Comparison of ENCODE assay signal across 17 mouse cellular contexts in genomic region chr11:32244617-32245016, GRCm38 (mm10). TPM values are rescaled to one million over a fixed set of nuclear protein-coding genes. Genes with fewer than 3 reads are reported as not detected.
DNase-seq lines count a peak whose midpoint lies in the region; ATAC-seq and TF ChIP-seq lines count a peak whose summit lies in the region.
"Had no signal": no experiment of that assay in that cellular context is flagged by ENCODE, and none has a peak within 500 bp of the region (broad histone marks: within the 10 kb centered on the region; RNA-seq: fewer than 3 reads in every experiment).

No protein-coding gene starts in this region.

- no peaks in the 10 kb centered on the region for H3K27me3 ChIP-seq in heart, embryonic 11.5 days (ENCODE audit: control insufficient read depth, insufficient read depth, low read length)
- H3K27me3 ChIP-seq in kidney, postnatal 0 days (ENCODE audit: insufficient read depth, low read length) = no peaks in the 10 kb centered on the region
- H3K27me3 ChIP-seq in stomach, embryonic 16.5 days (ENCODE audit: control insufficient read depth, insufficient read depth, low read length) = no peaks in the 10 kb centered on the region
- H3K27me3 ChIP-seq in stomach, postnatal 0 days (ENCODE audit: control insufficient read depth, insufficient read depth, low read length) = no peaks in the 10 kb centered on the region
- H3K27me3 ChIP-seq in liver, postnatal 0 days (ENCODE audit: insufficient read depth, low read length) = no peaks in the 10 kb centered on the region
- H3K27me3 ChIP-seq: forebrain, embryonic 12.5 days; hindbrain, embryonic 13.5 days had no signal

- H3K27ac ChIP-seq in heart, embryonic 11.5 days (ENCODE audit: low read depth, low read length) = peak overlapping the region; percentile 93
- H3K27ac ChIP-seq in kidney, postnatal 0 days = peak overlapping the region; percentile 77
- H3K27ac ChIP-seq in stomach, embryonic 16.5 days (ENCODE audit: low read length) = peak overlapping the region; percentile 60
- no peak overlapping the region for H3K27ac ChIP-seq in stomach, postnatal 0 days (replicated peaks)
- peak overlapping the region; percentile 94 for H3K27ac ChIP-seq in liver, postnatal 0 days (ENCODE audit: low read depth)
- H3K27ac ChIP-seq: forebrain, embryonic 12.5 days; hindbrain, embryonic 13.5 days; limb, embryonic 10.5 days had no signal

- no peaks in the 10 kb centered on the region for H3K9me3 ChIP-seq in heart, embryonic 11.5 days (replicated peaks; ENCODE audit: control insufficient read depth, low read length)
- no peaks in the 10 kb centered on the region for H3K9me3 ChIP-seq in kidney, postnatal 0 days (replicated peaks; ENCODE audit: low read length)
- H3K9me3 ChIP-seq in stomach, embryonic 16.5 days (replicated peaks; ENCODE audit: control insufficient read depth, low read length) = no peaks in the 10 kb centered on the region
- no peaks in the 10 kb centered on the region for H3K9me3 ChIP-seq in stomach, postnatal 0 days (ENCODE audit: control insufficient read depth, low read length)
- no peaks in the 10 kb centered on the region for H3K9me3 ChIP-seq in liver, postnatal 0 days (ENCODE audit: low read length)
- H3K9me3 ChIP-seq: forebrain, embryonic 12.5 days; hindbrain, embryonic 13.5 days; limb, embryonic 10.5 days had no signal

- no peak for ATAC-seq in heart, embryonic 11.5 days (replicated peaks; ENCODE audit: insufficient number of reproducible peaks, low FRiP score, low TSS enrichment)
- no peak for ATAC-seq in kidney, postnatal 0 days (replicated peaks; ENCODE audit: low FRiP score, low read depth)
- no peak for ATAC-seq in stomach, embryonic 16.5 days (ENCODE audit: insufficient read depth, low FRiP score)
- ATAC-seq in stomach, postnatal 0 days (ENCODE audit: low FRiP score, low TSS enrichment) = no peak
- no peak for ATAC-seq in liver, postnatal 0 days

- intact Hi-C loops in heart, postnatal 10 days (cut with DNase I) = loop anchor here (5.0 kb wide), 2 partner anchors 37 to 43 kb away; partner anchors contain the start of genes Hbq1b and Snrnp25

- no peak for TF ChIP-seq EP300 in stomach, postnatal 0 days (optimal IDR thresholded peaks at IDR 0.05)
- no peak for TF ChIP-seq EP300 in liver, postnatal 0 days (IDR thresholded peaks at IDR 0.05; ENCODE audit: low read depth)

- H3K4me1 ChIP-seq in heart, embryonic 11.5 days (ENCODE audit: control insufficient read depth, insufficient read depth, low read length) = peaks cover 10% of the 10 kb centered on the region
- peaks cover 12% of the 10 kb centered on the region for H3K4me1 ChIP-seq in kidney, postnatal 0 days (replicated peaks; ENCODE audit: insufficient read depth, low read length)
- peaks cover 8% of the 10 kb centered on the region; the same call in 1 of the 2 replicates for H3K4me1 ChIP-seq in stomach, embryonic 16.5 days (ENCODE audit: control insufficient read depth, insufficient read depth, low read length)
- H3K4me1 ChIP-seq in stomach, postnatal 0 days (replicated peaks; ENCODE audit: control insufficient read depth, insufficient read depth) = no peaks in the 10 kb centered on the region
- H3K4me1 ChIP-seq in liver, postnatal 0 days (ENCODE audit: insufficient read depth) = peaks cover 45% of the 10 kb centered on the region
- H3K4me1 ChIP-seq: forebrain, embryonic 12.5 days; hindbrain, embryonic 13.5 days; limb, embryonic 10.5 days had no signal

- H3K9ac ChIP-seq in heart, embryonic 11.5 days (ENCODE audit: low read depth, low read length) = peak overlapping the region; percentile 56; the same call in 1 of the 2 replicates
- no peak overlapping the region for H3K9ac ChIP-seq in kidney, postnatal 0 days (ENCODE audit: low read depth, low read length)
- no peak overlapping the region for H3K9ac ChIP-seq in stomach, embryonic 16.5 days (ENCODE audit: low read length)
- H3K9ac ChIP-seq in stomach, postnatal 0 days (ENCODE audit: low read length) = no peak overlapping the region
- H3K9ac ChIP-seq in liver, postnatal 0 days (replicated peaks) = peak overlapping the region; percentile 68
- H3K9ac ChIP-seq: forebrain, embryonic 12.5 days; hindbrain, embryonic 13.5 days had no signal

- no peak for TF ChIP-seq CTCF in kidney, postnatal 0 days (IDR thresholded peaks at IDR 0.05; ENCODE audit: low read depth)
- TF ChIP-seq CTCF in stomach, postnatal 0 days (IDR thresholded peaks at IDR 0.05; ENCODE audit: low read depth) = no peak
- TF ChIP-seq CTCF in liver, postnatal 0 days (IDR thresholded peaks at IDR 0.05; ENCODE audit: low read depth) = no peak

- no peak overlapping the region for H3K4me2 ChIP-seq in heart, embryonic 11.5 days
- no peak overlapping the region for H3K4me2 ChIP-seq in kidney, postnatal 0 days (ENCODE audit: low read length)
- H3K4me2 ChIP-seq in stomach, embryonic 16.5 days (ENCODE audit: low read depth, low read length) = no peak overlapping the region
- H3K4me2 ChIP-seq in stomach, postnatal 0 days (replicated peaks; ENCODE audit: low read depth) = no peak overlapping the region
- 0 out of 2 replicates have a peak overlapping the region, but pooled peaks have one; percentile 20 for H3K4me2 ChIP-seq in liver, postnatal 0 days (ENCODE audit: low read depth, low read length)
- H3K4me2 ChIP-seq: forebrain, embryonic 12.5 days; hindbrain, embryonic 13.5 days had no signal

- H3K36me3 ChIP-seq in heart, embryonic 11.5 days (ENCODE audit: control insufficient read depth, insufficient read depth, low read length) = peaks cover 15% of the 10 kb centered on the region
- H3K36me3 ChIP-seq in kidney, postnatal 0 days (ENCODE audit: insufficient read depth, low read length) = peaks cover 20% of the 10 kb centered on the region
- H3K36me3 ChIP-seq in stomach, embryonic 16.5 days (ENCODE audit: control insufficient read depth, insufficient read depth, low read length) = 0 out of 2 replicates have a peak, but pooled peaks cover 10% of the 10 kb centered on the region
- H3K36me3 ChIP-seq in stomach, postnatal 0 days (ENCODE audit: control insufficient read depth, insufficient read depth, low read length) = peaks cover 13% of the 10 kb centered on the region
- peaks cover 78% of the 10 kb centered on the region for H3K36me3 ChIP-seq in liver, postnatal 0 days (replicated peaks; ENCODE audit: insufficient read depth, low read length)

- no peak overlapping the region for H3K4me3 ChIP-seq in heart, embryonic 11.5 days (ENCODE audit: low read depth, low read length)
- no peak overlapping the region for H3K4me3 ChIP-seq in kidney, postnatal 0 days (replicated peaks; ENCODE audit: low read depth, low read length)
- H3K4me3 ChIP-seq in stomach, embryonic 16.5 days (replicated peaks; ENCODE audit: low read length) = no peak overlapping the region
- no peak overlapping the region for H3K4me3 ChIP-seq in stomach, postnatal 0 days (ENCODE audit: low read depth, low read length)
- H3K4me3 ChIP-seq in liver, postnatal 0 days (ENCODE audit: low read depth, low read length) = no peak overlapping the region
- H3K4me3 ChIP-seq: forebrain, embryonic 12.5 days; hindbrain, embryonic 13.5 days; limb, embryonic 10.5 days had no signal

- no peak for DNase-seq in heart, postnatal 10 days
- DNase-seq in kidney, postnatal 0 days (ENCODE audit: low spot score) = no peak
- DNase-seq in kidney, postnatal 4 days = no peak
- DNase-seq in stomach, postnatal 0 days (ENCODE audit: low spot score) = no peak
- DNase-seq in liver, postnatal 0 days = no peak
- DNase-seq in right cerebral cortex, postnatal 25 days = no peak
- DNase-seq: cerebellum, adult 18-20 months; kidney, adult 2 months; right cerebral cortex, postnatal 14 days; thymus, postnatal 4 days had no signal

- 88% methylated on average over 1 of the region's 1 CpGs for WGBS in heart, embryonic 11.5 days (ENCODE audit: insufficient replicate concordance)
- 80% methylated on average over 1 of the region's 1 CpGs for WGBS in kidney, postnatal 0 days
- 89% methylated on average over 1 of the region's 1 CpGs for WGBS in stomach, embryonic 16.5 days
- WGBS in stomach, postnatal 0 days = 85% methylated on average over 1 of the region's 1 CpGs
- 89% methylated on average over 1 of the region's 1 CpGs for WGBS in liver, postnatal 0 days (ENCODE audit: insufficient replicate concordance)

RNA-seq across cellular contexts. Expression of gene Mpg, which starts 18.3 kb away (rescaled TPM):
- polyA plus RNA-seq in heart, embryonic 11.5 days (2014; fragmentation: Nextera tagmentation; extraction: Ambion mirVana) = 22.0 and 22.5 TPM in 2 replicates
- total RNA-seq in heart, postnatal 10 days (2021) = 10 to 100 TPM in 1 of 2 experiments, 1 to 10 TPM in 1; 9.8 to 10.3 TPM
- polyA plus RNA-seq in kidney, postnatal 0 days (2015; fragmentation: Nextera tagmentation; extraction: Ambion mirVana) = 31.6 and 33.0 TPM in 2 replicates
- polyA plus RNA-seq in stomach, embryonic 16.5 days (2015; fragmentation: Nextera tagmentation; extraction: Ambion mirVana) = 32.6 and 33.8 TPM in 2 replicates
- polyA plus RNA-seq in stomach, postnatal 0 days (2015; fragmentation: Nextera tagmentation; extraction: Ambion mirVana) = 19.9 and 22.1 TPM in 2 replicates
- 13.5 and 14.2 TPM in 2 replicates for polyA plus RNA-seq in liver, postnatal 0 days (2015; fragmentation: Nextera tagmentation; extraction: Ambion mirVana)

RNA-seq across cellular contexts. Expression of gene Rhbdf1, which starts 22.5 kb away (rescaled TPM):
- polyA plus RNA-seq in heart, embryonic 11.5 days (2014; fragmentation: Nextera tagmentation; extraction: Ambion mirVana) = 28.2 and 30.3 TPM in 2 replicates
- 10 to 100 TPM; 30.5 to 31.1 TPM for total RNA-seq in heart, postnatal 10 days (2021)
- polyA plus RNA-seq in kidney, postnatal 0 days (2015; fragmentation: Nextera tagmentation; extraction: Ambion mirVana) = 49.3 and 55.0 TPM in 2 replicates
- polyA plus RNA-seq in stomach, embryonic 16.5 days (2015; fragmentation: Nextera tagmentation; extraction: Ambion mirVana) = 57.4 and 67.7 TPM in 2 replicates
- 35.8 and 38.5 TPM in 2 replicates for polyA plus RNA-seq in stomach, postnatal 0 days (2015; fragmentation: Nextera tagmentation; extraction: Ambion mirVana)
- 4.8 and 6.4 TPM in 2 replicates for polyA plus RNA-seq in liver, postnatal 0 days (2015; fragmentation: Nextera tagmentation; extraction: Ambion mirVana)

RNA-seq across cellular contexts. Expression of gene Nprl3, which starts 22.9 kb away (rescaled TPM):
- 26.1 and 34.6 TPM in 2 replicates for polyA plus RNA-seq in heart, embryonic 11.5 days (2014; fragmentation: Nextera tagmentation; extraction: Ambion mirVana)
- 10 to 100 TPM; 26.6 to 27.6 TPM for total RNA-seq in heart, postnatal 10 days (2021)
- polyA plus RNA-seq in kidney, postnatal 0 days (2015; fragmentation: Nextera tagmentation; extraction: Ambion mirVana) = 36.9 and 44.2 TPM in 2 replicates
- polyA plus RNA-seq in stomach, embryonic 16.5 days (2015; fragmentation: Nextera tagmentation; extraction: Ambion mirVana) = 36.8 and 37.6 TPM in 2 replicates
- polyA plus RNA-seq in stomach, postnatal 0 days (2015; fragmentation: Nextera tagmentation; extraction: Ambion mirVana) = 28.0 and 28.2 TPM in 2 replicates
- 22.8 and 26.2 TPM in 2 replicates for polyA plus RNA-seq in liver, postnatal 0 days (2015; fragmentation: Nextera tagmentation; extraction: Ambion mirVana)

RNA-seq across cellular contexts. Expression of gene Hba-x, which starts 31.6 kb away (rescaled TPM):
- 9,744 and 12,458 TPM in 2 replicates for polyA plus RNA-seq in heart, embryonic 11.5 days (2014; fragmentation: Nextera tagmentation; extraction: Ambion mirVana)
- total RNA-seq in heart, postnatal 10 days (2021) = not detected
- 0.36 and 0.43 TPM in 2 replicates for polyA plus RNA-seq in kidney, postnatal 0 days (2015; fragmentation: Nextera tagmentation; extraction: Ambion mirVana)
- polyA plus RNA-seq in stomach, embryonic 16.5 days (2015; fragmentation: Nextera tagmentation; extraction: Ambion mirVana) = 11.6 and 16.3 TPM in 2 replicates
- polyA plus RNA-seq in stomach, postnatal 0 days (2015; fragmentation: Nextera tagmentation; extraction: Ambion mirVana) = 0.18 TPM in 1 of 2 replicates, not detected in the other
- polyA plus RNA-seq in liver, postnatal 0 days (2015; fragmentation: Nextera tagmentation; extraction: Ambion mirVana) = 5.6 and 6.3 TPM in 2 replicates
- total RNA-seq: gastrocnemius, adult 18-20 months; layer of hippocampus, postnatal 14 days had no signal
- polyA plus RNA-seq: kidney, adult 2 months had no signal

RNA-seq across cellular contexts. Expression of gene Hba-a1, which starts 38.7 kb away (rescaled TPM):
- 8,943 and 11,032 TPM in 2 replicates for polyA plus RNA-seq in heart, embryonic 11.5 days (2014; fragmentation: Nextera tagmentation; extraction: Ambion mirVana)
- total RNA-seq in heart, postnatal 10 days (2021) = 1,000 to 10,000 TPM; 4,155 to 9,193 TPM
- 1,023 and 1,027 TPM in 2 replicates for polyA plus RNA-seq in kidney, postnatal 0 days (2015; fragmentation: Nextera tagmentation; extraction: Ambion mirVana)
- polyA plus RNA-seq in stomach, embryonic 16.5 days (2015; fragmentation: Nextera tagmentation; extraction: Ambion mirVana) = 5,545 and 5,672 TPM in 2 replicates
- polyA plus RNA-seq in stomach, postnatal 0 days (2015; fragmentation: Nextera tagmentation; extraction: Ambion mirVana) = 317 and 411 TPM in 2 replicates
- polyA plus RNA-seq in liver, postnatal 0 days (2015; fragmentation: Nextera tagmentation; extraction: Ambion mirVana) = 32,136 and 32,798 TPM in 2 replicates

Comparison
In these comparisons a context has a peak if more than half of its experiments do, and no peak if none do; other contexts are left out.
1. H3K9ac ChIP-seq: peak in heart, embryonic 11.5 days (single experiment) and liver, postnatal 0 days (single experiment); none in kidney, postnatal 0 days (single experiment), stomach, embryonic 16.5 days (single experiment) and stomach, postnatal 0 days (single experiment).